Mouse (Mus musculus): ENCODE results near the gene Rhov. TPM values are rescaled to one million over a fixed set of nuclear protein-coding genes. Genes with fewer than 3 reads are reported as not detected.

Gene Rhov
- total and polyA plus RNA-seq, 2 experiments from 2014 or later = 3.4 TPM; not detected in 1

- 40% methylated on average over 6 of the region's 7 CpGs for WGBS
- H3K9ac ChIP-seq (replicated peaks; ENCODE audit: low read depth, low read length) = peak overlapping the region; percentile 15; the same call in 1 of the 2 replicates
These were observed 29.9 kb upstream of the Rhov start for GRCm38 (mm10) chr2:119300819-119301493.

GRCm38 (mm10) chr2:119299981-119300818 lies 29.1 kb upstream of the Rhov start:
- Histone ChIP-seq H3K9me3 (replicated peaks; ENCODE audit: control insufficient read depth, low read length) (no peaks in the 10 kb centered on the region), H3K4me1 (ENCODE audit: control insufficient read depth, insufficient read depth) (peaks cover 16% of the 10 kb centered on the region), H3K9ac (replicated peaks; ENCODE audit: low read depth, low read length) (peak overlapping the region; percentile 15; the same call in 1 of the 2 replicates), H3K4me3 (ENCODE audit: low read depth, low read length) (peak overlapping the region; percentile 20), H3K27ac (ENCODE audit: low read depth) (peak overlapping the region; percentile 83), H3K4me2 (ENCODE audit: low read depth, low read length) (peak overlapping the region; percentile 56), H3K36me3 (replicated peaks; ENCODE audit: control insufficient read depth, insufficient read depth, low read length) (peaks cover 27% of the 10 kb centered on the region), H3K27me3 (ENCODE audit: control insufficient read depth, insufficient read depth, low read length) (no peaks in the 10 kb centered on the region)
- WGBS = 5% methylated on average over 15 of the region's 15 CpGs
- DNase-seq (ENCODE audit: low spot score) (peak; percentile 92), ATAC-seq (ENCODE audit: insufficient read depth, low read depth) (peak; percentile 91)
- TF ChIP-seq CTCF (IDR thresholded peaks at IDR 0.05; ENCODE audit: low read depth) (peak; percentile 78), EP300 (IDR thresholded peaks at IDR 0.05; ENCODE audit: low read depth) (peak; percentile 79)

More at GRCm38 (mm10) chr2:119300819-119301493, 29.9 kb upstream of the Rhov start:
- H3K4me1 ChIP-seq (ENCODE audit: control insufficient read depth, insufficient read depth) = peaks cover 16% of the 10 kb centered on the region
- H3K27me3 ChIP-seq (ENCODE audit: control insufficient read depth, insufficient read depth, low read length) = no peaks in the 10 kb centered on the region
- TF ChIP-seq EP300 (IDR thresholded peaks at IDR 0.05; ENCODE audit: low read depth) = no peak
- TF ChIP-seq CTCF (IDR thresholded peaks at IDR 0.05; ENCODE audit: low read depth) = no peak
- DNase-seq (ENCODE audit: low spot score) (peak; percentile 41), ATAC-seq (ENCODE audit: insufficient read depth, low read depth) (peak; percentile 42)
- peaks cover 24% of the 10 kb centered on the region for H3K36me3 ChIP-seq (replicated peaks; ENCODE audit: control insufficient read depth, insufficient read depth, low read length)
- H3K4me2 ChIP-seq (ENCODE audit: low read depth, low read length) = peak overlapping the region; percentile 56
- H3K27ac ChIP-seq (ENCODE audit: low read depth) = peak overlapping the region; percentile 83
- H3K9me3 ChIP-seq (replicated peaks; ENCODE audit: control insufficient read depth, low read length) = no peaks in the 10 kb centered on the region
- peak overlapping the region; percentile 20; the same call in 1 of the 2 replicates for H3K4me3 ChIP-seq (ENCODE audit: low read depth, low read length)

GRCm38 (mm10) chr2:119298839-119299238 lies 27.8 kb upstream of the Rhov start:
- DNase-seq (ENCODE audit: low spot score) (no peak), ATAC-seq (ENCODE audit: insufficient read depth, low read depth) (no peak)
- no peak overlapping the region for H3K4me3 ChIP-seq (ENCODE audit: low read depth, low read length)
- no peaks in the 10 kb centered on the region for H3K27me3 ChIP-seq (ENCODE audit: control insufficient read depth, insufficient read depth, low read length)
- WGBS = 70% methylated on average over 2 of the region's 2 CpGs
- H3K36me3 ChIP-seq (replicated peaks; ENCODE audit: control insufficient read depth, insufficient read depth, low read length) = peaks cover 41% of the 10 kb centered on the region
- peaks cover 16% of the 10 kb centered on the region for H3K4me1 ChIP-seq (ENCODE audit: control insufficient read depth, insufficient read depth)
- TF ChIP-seq CTCF (IDR thresholded peaks at IDR 0.05; ENCODE audit: low read depth) (no peak), EP300 (IDR thresholded peaks at IDR 0.05; ENCODE audit: low read depth) (no peak)
- H3K27ac ChIP-seq (ENCODE audit: low read depth) = peak overlapping the region; percentile 83
- H3K4me2 ChIP-seq (ENCODE audit: low read depth, low read length) = no peak overlapping the region
- no peak overlapping the region for H3K9ac ChIP-seq (replicated peaks; ENCODE audit: low read depth, low read length)
- H3K9me3 ChIP-seq (replicated peaks; ENCODE audit: control insufficient read depth, low read length) = no peaks in the 10 kb centered on the region

- DNase-seq (ENCODE audit: low spot score) (peak; percentile 70), ATAC-seq (ENCODE audit: insufficient read depth, low read depth) (no peak)
- TF ChIP-seq EP300 (IDR thresholded peaks at IDR 0.05; ENCODE audit: low read depth) (no peak), CTCF (IDR thresholded peaks at IDR 0.05; ENCODE audit: low read depth) (peak; percentile 72)
- peaks cover 46% of the 10 kb centered on the region for H3K36me3 ChIP-seq (replicated peaks; ENCODE audit: control insufficient read depth, insufficient read depth, low read length)
- H3K9me3 ChIP-seq (replicated peaks; ENCODE audit: control insufficient read depth, low read length) = no peaks in the 10 kb centered on the region
- no peaks in the 10 kb centered on the region for H3K27me3 ChIP-seq (ENCODE audit: control insufficient read depth, insufficient read depth, low read length)
- 36% methylated on average over 5 of the region's 5 CpGs for WGBS
- no peak overlapping the region for H3K4me2 ChIP-seq (ENCODE audit: low read depth, low read length)
- H3K9ac ChIP-seq (replicated peaks; ENCODE audit: low read depth, low read length) = no peak overlapping the region
- peak overlapping the region; percentile 83; the same call in 1 of the 2 replicates for H3K27ac ChIP-seq (ENCODE audit: low read depth)
- no peak overlapping the region for H3K4me3 ChIP-seq (ENCODE audit: low read depth, low read length)
- H3K4me1 ChIP-seq (ENCODE audit: control insufficient read depth, insufficient read depth) = peaks cover 16% of the 10 kb centered on the region
These were observed 27.3 kb upstream of the Rhov start for GRCm38 (mm10) chr2:119298330-119298729.

- H3K4me3 ChIP-seq (ENCODE audit: low read depth, low read length) = no peak overlapping the region
- ATAC-seq (ENCODE audit: insufficient read depth, low read depth) (no peak), DNase-seq (ENCODE audit: low spot score) (no peak)
- H3K36me3 ChIP-seq (replicated peaks; ENCODE audit: control insufficient read depth, insufficient read depth, low read length) = peaks cover 54% of the 10 kb centered on the region
- TF ChIP-seq CTCF (IDR thresholded peaks at IDR 0.05; ENCODE audit: low read depth) (no peak), EP300 (IDR thresholded peaks at IDR 0.05; ENCODE audit: low read depth) (no peak)
- no peak overlapping the region for H3K4me2 ChIP-seq (ENCODE audit: low read depth, low read length)
- no peak overlapping the region for H3K27ac ChIP-seq (ENCODE audit: low read depth)
- no peak overlapping the region for H3K9ac ChIP-seq (replicated peaks; ENCODE audit: low read depth, low read length)
- no peaks in the 10 kb centered on the region for H3K9me3 ChIP-seq (replicated peaks; ENCODE audit: control insufficient read depth, low read length)
- 92% methylated on average over 19 of the region's 19 CpGs for WGBS
- peaks cover 16% of the 10 kb centered on the region for H3K4me1 ChIP-seq (ENCODE audit: control insufficient read depth, insufficient read depth)
- no peaks in the 10 kb centered on the region for H3K27me3 ChIP-seq (ENCODE audit: control insufficient read depth, insufficient read depth, low read length)
These were observed 26.4 kb upstream of the Rhov start for GRCm38 (mm10) chr2:119297506-119297905.

Measured in heart, postnatal 0 days (tissue).